Mouse (Mus musculus) MEL (cell line): ENCODE results near the gene Vti1a.

ENCODE experiments used
- CTCF ChIP-seq, 3 experiments: IDR thresholded peaks in 2 of 3; conservative IDR thresholded peaks in 1 of 3; 2 replicates each; pipeline ENCODE4 v1.5.1; 2011 to 2012; ENCODE audit warnings: low read length in 3 of 3, low read depth in 2 of 3, mild to moderate bottlenecking in 2 of 3, improper control_type of control experiment in 1 of 3, inconsistent platforms in 1 of 3, mixed read lengths in 1 of 3, moderate library complexity in 1 of 3; ENCODE audit not compliant: control insufficient read depth in 1 of 3, insufficient read depth in 1 of 3, poor library complexity in 1 of 3, severe bottlenecking in 1 of 3
- EP300 ChIP-seq, 2 experiments: IDR thresholded peaks; 2 replicates each; pipeline ENCODE4 v1.6.1; 2011; ENCODE audit warnings: improper control_type of control experiment in 2 of 2, low read length in 2 of 2, low read depth in 1 of 2, mild to moderate bottlenecking in 1 of 2
- GABPA ChIP-seq: IDR thresholded peaks from 2 replicates; pipeline ENCODE4 v1.6.1; 2012; ENCODE audit warnings: low read depth, mild to moderate bottlenecking, inconsistent platforms, low read length, improper control_type of control experiment, moderate library complexity
- MAX ChIP-seq: IDR thresholded peaks from 2 replicates; pipeline ENCODE4 v1.6.1; 2011; ENCODE audit warnings: low read length, improper control_type of control experiment
- MAZ ChIP-seq: IDR thresholded peaks from 2 replicates; pipeline ENCODE4 v1.6.1; 2012; ENCODE audit warnings: low read depth, mild to moderate bottlenecking, inconsistent platforms, low read length, improper control_type of control experiment
- MXI1 ChIP-seq: IDR thresholded peaks from 2 replicates; pipeline ENCODE4 v1.6.1; 2011; ENCODE audit warnings: mild to moderate bottlenecking, low read depth, low read length, improper control_type of control experiment
- NELFE ChIP-seq: IDR thresholded peaks from 2 replicates; pipeline ENCODE4 v1.6.1; 2011; ENCODE audit warnings: low read depth, low read length, improper control_type of control experiment
- POLR2A ChIP-seq, 2 experiments: IDR thresholded peaks; 2 replicates each; pipeline ENCODE4 v1.6.1; 2011 to 2012; ENCODE audit warnings: low read length in 2 of 2, mild to moderate bottlenecking in 2 of 2, control low read depth in 1 of 2, improper control_type of control experiment in 1 of 2, low read depth in 1 of 2, moderate library complexity in 1 of 2; ENCODE audit not compliant: control insufficient read depth in 1 of 2, insufficient read depth in 1 of 2, poor library complexity in 1 of 2
- POLR2AphosphoS2 ChIP-seq: IDR thresholded peaks from 2 replicates; pipeline ENCODE4 v1.6.1; 2011; ENCODE audit warnings: low read length, improper control_type of control experiment
- RCOR1 ChIP-seq: IDR thresholded peaks from 2 replicates; pipeline ENCODE4 v1.6.1; 2012; ENCODE audit warnings: low read depth, mild to moderate bottlenecking, inconsistent platforms, low read length, improper control_type of control experiment
- TBP ChIP-seq: IDR thresholded peaks from 2 replicates; pipeline ENCODE4 v1.8.0; 2011; ENCODE audit warnings: low read depth, low read length, improper control_type of control experiment
- USF1 ChIP-seq: IDR thresholded peaks from 2 replicates; pipeline ENCODE4 v1.6.1; 2014; ENCODE audit warnings: low read depth, mild to moderate bottlenecking, inconsistent platforms, low read length, improper control_type of control experiment, moderate library complexity
- ZC3H11A ChIP-seq: IDR thresholded peaks from 2 replicates; pipeline ENCODE4 v1.6.1; 2012; ENCODE audit warnings: low read depth, mild to moderate bottlenecking, inconsistent platforms, low read length, improper control_type of control experiment
- ZKSCAN1 ChIP-seq: IDR thresholded peaks from 2 replicates; pipeline ENCODE4 v1.6.1; 2012; ENCODE audit warnings: low read depth, mild to moderate bottlenecking, inconsistent platforms, low read length, improper control_type of control experiment, moderate library complexity

GRCm38 (mm10) chr19:55423952-55424351, 107.9 kb downstream of the Vti1a start:
- TF ChIP-seq POLR2A (IDR thresholded peaks at IDR 0.05; ENCODE audit: control insufficient read depth in 1 of 2, insufficient read depth in 1 of 2, low read depth in 1 of 2, low read length in 2 of 2, poor library complexity in 1 of 2) (no peak), CTCF (IDR thresholded peaks at IDR 0.05 in 2 of 3, conservative IDR thresholded peaks at IDR 0.05 in 1 of 3; ENCODE audit: control insufficient read depth in 1 of 3, insufficient read depth in 1 of 3, low read depth in 2 of 3, low read length in 3 of 3, poor library complexity in 1 of 3, severe bottlenecking in 1 of 3) (no peak), EP300 (IDR thresholded peaks at IDR 0.05; ENCODE audit: low read depth in 1 of 2, low read length in 2 of 2) (no peak), RCOR1 (no peak), POLR2AphosphoS2 (no peak), MAX (no peak), USF1 (no peak), GABPA (no peak), NELFE (no peak), ZC3H11A (no peak), ZKSCAN1 (no peak), MXI1 (no peak), MAZ (no peak), TBP (no peak)
